Mouse (Mus musculus): ENCODE results near the gene Nhsl2. TPM values are rescaled to one million over a fixed set of nuclear protein-coding genes. Genes with fewer than 3 reads are reported as not detected.

Gene Nhsl2
- polyA plus RNA-seq, 1 experiment, result 10.5 TPM

GRCm38 (mm10) chrX:101864788-101865187, 15.6 kb downstream of the Nhsl2 start:
- H3K4me1 ChIP-seq (ENCODE audit: control insufficient read depth, insufficient read depth, low read length), result no peaks in the 10 kb centered on the region
- TF ChIP-seq POLR2A (IDR thresholded peaks at IDR 0.05; ENCODE audit: extremely low read depth, insufficient read depth, low read length) (no peak), CTCF (IDR thresholded peaks at IDR 0.05; ENCODE audit: extremely low read depth, insufficient read depth, low read length) (no peak)
- H3K4me3 ChIP-seq (ENCODE audit: insufficient read depth, low read length), result no peak overlapping the region
- H3K27ac ChIP-seq (ENCODE audit: insufficient read depth, low read length), result no peak overlapping the region

DNA sequence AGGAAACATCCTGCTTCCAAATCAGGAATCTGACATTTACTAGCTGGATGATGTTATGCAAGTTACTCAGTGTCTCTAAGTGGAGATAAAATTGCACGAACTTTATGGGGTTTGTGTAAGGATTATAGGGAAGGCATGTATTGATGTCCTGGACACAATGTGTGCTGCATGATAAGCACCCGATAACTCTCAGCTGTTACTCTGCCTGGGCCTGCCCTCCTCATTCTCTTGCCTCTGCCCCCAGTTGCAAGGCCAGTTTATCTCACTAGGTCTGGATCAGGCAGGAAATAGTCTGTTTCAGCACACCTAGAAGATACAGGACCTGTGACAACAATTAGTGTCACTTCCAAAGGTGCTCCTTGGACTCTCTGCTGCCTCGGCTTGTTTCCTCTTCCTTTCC, 25.0 kb downstream of the Nhsl2 start:
- TF ChIP-seq CTCF (IDR thresholded peaks at IDR 0.05; ENCODE audit: extremely low read depth, insufficient read depth, low read length), result no peak
- no peak for TF ChIP-seq POLR2A (IDR thresholded peaks at IDR 0.05; ENCODE audit: extremely low read depth, insufficient read depth, low read length)
- Histone ChIP-seq H3K4me1 (ENCODE audit: control insufficient read depth, insufficient read depth, low read length) (peaks cover 5% of the 10 kb centered on the region; the same call in 1 of the 2 replicates), H3K27ac (ENCODE audit: insufficient read depth, low read length) (peak overlapping the region; percentile 17; the same call in 1 of the 2 replicates), H3K4me3 (ENCODE audit: insufficient read depth, low read length) (no peak overlapping the region)

DNA sequence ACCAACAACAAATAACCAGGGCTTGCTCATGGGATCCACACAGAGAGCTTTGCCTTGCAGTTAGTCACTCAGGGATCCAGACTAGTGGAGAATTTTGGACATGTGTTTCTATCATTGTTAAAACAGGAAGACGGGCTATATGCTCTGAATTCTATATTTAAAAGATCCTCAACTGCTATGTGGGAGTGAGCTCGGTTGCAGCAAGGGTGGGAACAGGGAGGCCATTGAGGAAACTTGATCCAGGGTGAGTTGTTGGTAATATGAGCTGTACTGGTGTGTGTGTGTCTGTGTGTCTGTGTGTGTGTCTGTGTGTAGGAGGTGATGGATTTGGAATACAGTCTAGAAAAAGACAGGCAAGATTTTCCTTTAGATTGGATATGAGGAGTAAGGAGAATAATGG, 25.7 kb downstream of the Nhsl2 start:
- Histone ChIP-seq H3K4me3 (ENCODE audit: insufficient read depth, low read length) (no peak overlapping the region), H3K27ac (ENCODE audit: insufficient read depth, low read length) (no peak overlapping the region), H3K4me1 (ENCODE audit: control insufficient read depth, insufficient read depth, low read length) (peaks cover 5% of the 10 kb centered on the region; the same call in 1 of the 2 replicates)
- TF ChIP-seq POLR2A (IDR thresholded peaks at IDR 0.05; ENCODE audit: extremely low read depth, insufficient read depth, low read length), result no peak
- no peak for TF ChIP-seq CTCF (IDR thresholded peaks at IDR 0.05; ENCODE audit: extremely low read depth, insufficient read depth, low read length)

- Histone ChIP-seq H3K27ac (ENCODE audit: insufficient read depth, low read length) (no peak overlapping the region), H3K4me3 (ENCODE audit: insufficient read depth, low read length) (no peak overlapping the region), H3K4me1 (ENCODE audit: control insufficient read depth, insufficient read depth, low read length) (peaks cover 5% of the 10 kb centered on the region; the same call in 1 of the 2 replicates)
- TF ChIP-seq CTCF (IDR thresholded peaks at IDR 0.05; ENCODE audit: extremely low read depth, insufficient read depth, low read length), result no peak
- TF ChIP-seq POLR2A (IDR thresholded peaks at IDR 0.05; ENCODE audit: extremely low read depth, insufficient read depth, low read length), result no peak
Measured at GRCm38 (mm10) chrX:101876136-101876535, 27.0 kb downstream of the Nhsl2 start.

GRCm38 (mm10) chrX:101877840-101878239, 28.7 kb downstream of the Nhsl2 start:
- TF ChIP-seq POLR2A (IDR thresholded peaks at IDR 0.05; ENCODE audit: extremely low read depth, insufficient read depth, low read length), result no peak
- no peak overlapping the region for H3K27ac ChIP-seq (ENCODE audit: insufficient read depth, low read length)
- no peak overlapping the region for H3K4me3 ChIP-seq (ENCODE audit: insufficient read depth, low read length)
- peaks cover 5% of the 10 kb centered on the region; the same call in 1 of the 2 replicates for H3K4me1 ChIP-seq (ENCODE audit: control insufficient read depth, insufficient read depth, low read length)

DNA sequence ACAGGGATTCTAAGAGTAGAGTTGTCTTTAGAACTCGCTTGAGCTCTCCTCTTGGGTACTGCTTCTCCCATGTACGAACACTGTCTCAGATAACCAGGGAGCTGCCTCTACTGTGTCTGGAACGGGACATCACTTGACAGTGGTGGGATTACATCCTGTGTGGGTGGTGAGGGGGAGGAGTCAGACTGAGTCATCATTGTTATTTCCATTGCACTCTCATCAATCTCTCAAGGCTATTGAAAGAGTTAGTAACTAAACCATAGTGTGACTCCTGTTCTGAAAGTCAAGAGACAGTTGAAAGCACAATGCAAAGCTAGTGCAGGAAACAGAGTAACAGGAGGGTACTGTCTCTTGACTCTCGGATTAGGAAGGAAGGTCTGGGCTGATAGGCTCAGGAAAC, 29.4 kb downstream of the Nhsl2 start:
- TF ChIP-seq CTCF (IDR thresholded peaks at IDR 0.05; ENCODE audit: extremely low read depth, insufficient read depth, low read length), result no peak
- no peak for TF ChIP-seq POLR2A (IDR thresholded peaks at IDR 0.05; ENCODE audit: extremely low read depth, insufficient read depth, low read length)
- Histone ChIP-seq H3K4me3 (ENCODE audit: insufficient read depth, low read length) (no peak overlapping the region), H3K27ac (ENCODE audit: insufficient read depth, low read length) (no peak overlapping the region), H3K4me1 (ENCODE audit: control insufficient read depth, insufficient read depth, low read length) (peaks cover 5% of the 10 kb centered on the region; the same call in 1 of the 2 replicates)

- Histone ChIP-seq H3K27ac (ENCODE audit: insufficient read depth, low read length) (no peak overlapping the region), H3K4me1 (ENCODE audit: control insufficient read depth, insufficient read depth, low read length) (no peaks in the 10 kb centered on the region), H3K4me3 (ENCODE audit: insufficient read depth, low read length) (no peak overlapping the region)
- TF ChIP-seq CTCF (IDR thresholded peaks at IDR 0.05; ENCODE audit: extremely low read depth, insufficient read depth, low read length), result no peak
- no peak for TF ChIP-seq POLR2A (IDR thresholded peaks at IDR 0.05; ENCODE audit: extremely low read depth, insufficient read depth, low read length)
Measured at GRCm38 (mm10) chrX:101882141-101882751, 33.1 kb downstream of the Nhsl2 start.

- Histone ChIP-seq H3K4me3 (ENCODE audit: insufficient read depth, low read length) (no peak overlapping the region), H3K27ac (ENCODE audit: insufficient read depth, low read length) (no peak overlapping the region), H3K4me1 (ENCODE audit: control insufficient read depth, insufficient read depth, low read length) (peaks cover 2% of the 10 kb centered on the region; the same call in 1 of the 2 replicates)
- TF ChIP-seq POLR2A (IDR thresholded peaks at IDR 0.05; ENCODE audit: extremely low read depth, insufficient read depth, low read length) (no peak), CTCF (IDR thresholded peaks at IDR 0.05; ENCODE audit: extremely low read depth, insufficient read depth, low read length) (no peak)
Measured at GRCm38 (mm10) chrX:101889384-101889783, 40.2 kb downstream of the Nhsl2 start.

- Histone ChIP-seq H3K27ac (ENCODE audit: insufficient read depth, low read length) (no peak overlapping the region), H3K4me3 (ENCODE audit: insufficient read depth, low read length) (no peak overlapping the region), H3K4me1 (ENCODE audit: control insufficient read depth, insufficient read depth, low read length) (peaks cover 2% of the 10 kb centered on the region; the same call in 1 of the 2 replicates)
- TF ChIP-seq CTCF (IDR thresholded peaks at IDR 0.05; ENCODE audit: extremely low read depth, insufficient read depth, low read length) (no peak), POLR2A (IDR thresholded peaks at IDR 0.05; ENCODE audit: extremely low read depth, insufficient read depth, low read length) (no peak)
Measured at GRCm38 (mm10) chrX:101889813-101890469, 40.8 kb downstream of the Nhsl2 start.

- TF ChIP-seq CTCF (IDR thresholded peaks at IDR 0.05; ENCODE audit: extremely low read depth, insufficient read depth, low read length) (no peak), POLR2A (IDR thresholded peaks at IDR 0.05; ENCODE audit: extremely low read depth, insufficient read depth, low read length) (no peak)
- Histone ChIP-seq H3K4me1 (ENCODE audit: control insufficient read depth, insufficient read depth, low read length) (peaks cover 2% of the 10 kb centered on the region; the same call in 1 of the 2 replicates), H3K27ac (ENCODE audit: insufficient read depth, low read length) (no peak overlapping the region; the same call in 1 of the 2 replicates), H3K4me3 (ENCODE audit: insufficient read depth, low read length) (no peak overlapping the region)
Measured at GRCm38 (mm10) chrX:101893796-101894195, 44.6 kb downstream of the Nhsl2 start.

Data from cortical plate, adult 2 months (tissue).